Mouse (Mus musculus) ES-Bruce4 (cell line): ENCODE data around the gene Wdr4.

Source experiments
- CTCF ChIP-seq: IDR thresholded peaks from one replicate; pipeline ENCODE4 v1.8.1; 2011; ENCODE audit warnings: low read depth, low read length
- POLR2A ChIP-seq: IDR thresholded peaks from one replicate; pipeline ENCODE4 v1.8.1; 2011; ENCODE audit warnings: low read length; ENCODE audit not compliant: insufficient read depth

GRCm38 (mm10) chr17:31503337-31503736 lies 16.4 kb downstream of the Wdr4 start:
- TF ChIP-seq POLR2A (no peak), CTCF (no peak)
